Comparison of ENCODE assay signal across 28 mouse cellular contexts in genomic region chr3:102069686-102070085, GRCm38 (mm10). TPM values are rescaled to one million over a fixed set of nuclear protein-coding genes. Genes with fewer than 3 reads are reported as not detected.
DNase-seq lines count a peak whose midpoint lies in the region; ATAC-seq lines count a peak whose summit lies in the region.
"Had no signal": no experiment of that assay in that cellular context is flagged by ENCODE, and none has a peak within 500 bp of the region (broad histone marks: within the 10 kb centered on the region; RNA-seq: fewer than 3 reads in every experiment).

No protein-coding gene starts in this region.

- H3K36me3 ChIP-seq in heart, embryonic 10.5 days: no peaks in the 10 kb centered on the region
- H3K36me3 ChIP-seq in heart, embryonic 13.5 days: no peaks in the 10 kb centered on the region
- no peaks in the 10 kb centered on the region for H3K36me3 ChIP-seq in heart, embryonic 16.5 days (ENCODE audit: control insufficient read depth, insufficient read depth)
- H3K36me3 ChIP-seq: embryonic facial prominence, embryonic 10.5 days; embryonic facial prominence, embryonic 13.5 days; forebrain, embryonic 12.5 days; forebrain, embryonic 15.5 days had no signal

- peak overlapping the region; percentile 69; the same call in 1 of the 2 replicates for H3K27ac ChIP-seq in heart, embryonic 10.5 days
- peak overlapping the region; percentile 69 for H3K27ac ChIP-seq in heart, embryonic 13.5 days (replicated peaks)
- peak overlapping the region; percentile 88 for H3K27ac ChIP-seq in heart, embryonic 16.5 days (ENCODE audit: low read length)
- H3K27ac ChIP-seq: embryonic facial prominence, embryonic 10.5 days; embryonic facial prominence, embryonic 13.5 days; forebrain, embryonic 12.5 days; forebrain, embryonic 15.5 days; hindbrain, embryonic 14.5 days; hindbrain, postnatal 0 days had no signal

- no peaks in the 10 kb centered on the region for H3K9me3 ChIP-seq in heart, embryonic 10.5 days
- no peaks in the 10 kb centered on the region for H3K9me3 ChIP-seq in heart, embryonic 13.5 days
- H3K9me3 ChIP-seq in heart, embryonic 16.5 days (replicated peaks; ENCODE audit: control insufficient read depth, low read length): no peaks in the 10 kb centered on the region
- H3K9me3 ChIP-seq: embryonic facial prominence, embryonic 10.5 days; embryonic facial prominence, embryonic 13.5 days; forebrain, embryonic 12.5 days; forebrain, embryonic 15.5 days had no signal

- intact Hi-C loops in heart, postnatal 25 days (cut with DNase I): no loop called here

- no peak overlapping the region for H3K9ac ChIP-seq in heart, embryonic 13.5 days
- H3K9ac ChIP-seq in heart, embryonic 16.5 days (ENCODE audit: low read length): 0 out of 2 replicates have a peak overlapping the region, but pooled peaks have one; percentile 0
- H3K9ac ChIP-seq: embryonic facial prominence, embryonic 13.5 days; forebrain, embryonic 12.5 days; forebrain, embryonic 15.5 days; hindbrain, embryonic 14.5 days had no signal

- no peaks in the 10 kb centered on the region for H3K27me3 ChIP-seq in heart, embryonic 10.5 days (ENCODE audit: insufficient read depth, poor library complexity, severe bottlenecking)
- H3K27me3 ChIP-seq in heart, embryonic 13.5 days (replicated peaks): no peaks in the 10 kb centered on the region
- no peaks in the 10 kb centered on the region for H3K27me3 ChIP-seq in heart, embryonic 16.5 days (ENCODE audit: control insufficient read depth, insufficient read depth, low read length)
- H3K27me3 ChIP-seq: embryonic facial prominence, embryonic 13.5 days; forebrain, embryonic 12.5 days; forebrain, embryonic 15.5 days had no signal

- 60% methylated on average over 5 of the region's 5 CpGs for WGBS in heart, embryonic 10.5 days
- WGBS in heart, embryonic 13.5 days: 57% methylated on average over 5 of the region's 5 CpGs
- WGBS in heart, embryonic 16.5 days: 53% methylated on average over 5 of the region's 5 CpGs

- ATAC-seq in heart, embryonic 13.5 days (ENCODE audit: extremely low read depth, insufficient number of reproducible peaks, low FRiP score, low TSS enrichment): no peak
- ATAC-seq in heart, embryonic 16.5 days (replicated peaks; ENCODE audit: extremely low read depth, insufficient read depth, low FRiP score): peak; percentile 50
- ATAC-seq: activated CD4-positive, CD25-positive, alpha-beta regulatory T cell, adult 4 months; inflammation-experienced regulatory T-cells, adult 6 months; intestine, embryonic 16.5 days had no signal

- no peak for DNase-seq in heart, embryonic 10.5 days (ENCODE audit: low spot score)
- DNase-seq in heart, postnatal 25 days (ENCODE audit: low spot score): no peak
- DNase-seq in heart, postnatal 4 days: no peak
- no peak for DNase-seq in heart, adult 8-10 months (ENCODE audit: low spot score)
- DNase-seq: adrenal gland, adult 8-10 months; adrenal gland, postnatal 25 days; cerebellum, adult 11-12 months; cerebellum, adult 8-10 months; cerebellum, postnatal 36 days; embryo, embryonic 11 days; gastrocnemius, postnatal 25 days; kidney, adult 18-20 months; kidney, adult 9 months had no signal

- peaks cover 30% of the 10 kb centered on the region for H3K4me1 ChIP-seq in heart, embryonic 10.5 days
- H3K4me1 ChIP-seq in heart, embryonic 13.5 days: peaks cover 31% of the 10 kb centered on the region
- peaks cover 21% of the 10 kb centered on the region for H3K4me1 ChIP-seq in heart, embryonic 16.5 days (ENCODE audit: control insufficient read depth, insufficient read depth, low read length)
- H3K4me1 ChIP-seq: embryonic facial prominence, embryonic 10.5 days; embryonic facial prominence, embryonic 13.5 days; forebrain, embryonic 12.5 days; forebrain, embryonic 15.5 days had no signal

- H3K4me3 ChIP-seq in heart, embryonic 10.5 days: no peak overlapping the region
- no peak overlapping the region for H3K4me3 ChIP-seq in heart, embryonic 13.5 days
- no peak overlapping the region for H3K4me3 ChIP-seq in heart, embryonic 16.5 days (ENCODE audit: low read length)
- H3K4me3 ChIP-seq: embryonic facial prominence, embryonic 10.5 days; embryonic facial prominence, embryonic 13.5 days; erythroblast, embryonic 14.5 days; forebrain, embryonic 12.5 days; forebrain, embryonic 15.5 days had no signal

- H3K4me2 ChIP-seq in heart, embryonic 13.5 days: peak overlapping the region; percentile 42
- H3K4me2 ChIP-seq in heart, embryonic 16.5 days (ENCODE audit: low read depth, low read length): peak overlapping the region; percentile 29; the same call in 1 of the 2 replicates
- H3K4me2 ChIP-seq: embryonic facial prominence, embryonic 13.5 days; forebrain, embryonic 12.5 days; forebrain, embryonic 15.5 days; hindbrain, embryonic 14.5 days had no signal

RNA-seq across cellular contexts. Expression of gene Casq2, which starts 16.5 kb away (rescaled TPM):
- 5.6 and 19.8 TPM in 2 replicates for polyA plus RNA-seq in heart, embryonic 10.5 days (2016; fragmentation: Nextera tagmentation; extraction: Ambion mirVana)
- total RNA-seq in heart, postnatal 25 days (2021): 1,000 to 10,000 TPM; 1,096 to 1,107 TPM
- polyA plus RNA-seq in heart, embryonic 13.5 days (2015; fragmentation: Nextera tagmentation; extraction: Ambion mirVana): 196 and 217 TPM in 2 replicates
- 100 to 1,000 TPM; 914 to 961 TPM for total RNA-seq in heart, postnatal 4 days (2021)
- polyA plus RNA-seq in heart, embryonic 16.5 days (2015; fragmentation: Nextera tagmentation; extraction: Ambion mirVana): 635 and 703 TPM in 2 replicates
- 1,000 to 10,000 TPM in 1 of 4 experiments, 100 to 1,000 TPM in 3; 901 to 1,105 (median 935) TPM for total RNA-seq in heart, adult 8-10 months (2022)
- polyA plus RNA-seq: activated CD4-positive, CD25-positive, alpha-beta regulatory T cell, adult 4 months; erythroblast, embryonic 14.5 days; inflammation-experienced regulatory T-cells, adult 6 months had no signal

RNA-seq across cellular contexts. Expression of gene Nhlh2, which starts 59.8 kb away (rescaled TPM):
- polyA plus RNA-seq in heart, embryonic 10.5 days (2016; fragmentation: Nextera tagmentation; extraction: Ambion mirVana): 0.27 and 0.57 TPM in 2 replicates
- not detected for total RNA-seq in heart, postnatal 25 days (2021)
- polyA plus RNA-seq in heart, embryonic 13.5 days (2015; fragmentation: Nextera tagmentation; extraction: Ambion mirVana): not detected in 2 replicates
- not detected for total RNA-seq in heart, postnatal 4 days (2021)
- polyA plus RNA-seq in heart, embryonic 16.5 days (2015; fragmentation: Nextera tagmentation; extraction: Ambion mirVana): not detected in 2 replicates
- total RNA-seq in heart, adult 8-10 months (2022): not detected
- total RNA-seq: adrenal gland, adult 8-10 months; adrenal gland, postnatal 25 days; ES-E14; gastrocnemius, adult 8-10 months; gastrocnemius, postnatal 25 days had no signal
- polyA plus RNA-seq: activated CD4-positive, CD25-positive, alpha-beta regulatory T cell, adult 4 months; erythroblast, embryonic 14.5 days; gonadal fat pad, adult 2 months; inflammation-experienced regulatory T-cells, adult 6 months had no signal
